Comparison of ENCODE assay signal across 8 mouse cellular contexts in genomic region chr6:108457063-108457405, GRCm38 (mm10).
DNase-seq lines count a peak whose midpoint lies in the region; ATAC-seq lines count a peak whose summit lies in the region.

No protein-coding gene starts in this region.

- ATAC-seq in heart, embryonic 15.5 days (replicated peaks; ENCODE audit: insufficient number of reproducible peaks, insufficient read depth, low FRiP score, low read depth): no peak; the same call in 1 of the 2 replicates
- ATAC-seq in limb, embryonic 11.5 days (ENCODE audit: insufficient number of reproducible peaks, low FRiP score, low TSS enrichment, low read depth): peak; percentile 48; the same call in 1 of the 2 replicates
- ATAC-seq in midbrain, embryonic 13.5 days: peak; percentile 75

- H3K4me1 ChIP-seq in heart, embryonic 15.5 days (replicated peaks): peaks cover 36% of the 10 kb centered on the region
- H3K4me1 ChIP-seq in limb, embryonic 11.5 days (ENCODE audit: control insufficient read depth, insufficient read depth, low read length): peaks cover 18% of the 10 kb centered on the region
- H3K4me1 ChIP-seq in midbrain, embryonic 13.5 days (replicated peaks): peaks cover 35% of the 10 kb centered on the region

- no peak overlapping the region for H3K4me3 ChIP-seq in heart, embryonic 15.5 days
- H3K4me3 ChIP-seq in limb, embryonic 11.5 days (ENCODE audit: low read depth, low read length): no peak overlapping the region
- H3K4me3 ChIP-seq in midbrain, embryonic 13.5 days (replicated peaks): no peak overlapping the region

- H3K4me2 ChIP-seq in heart, embryonic 15.5 days: peak overlapping the region; percentile 57
- no peak overlapping the region for H3K4me2 ChIP-seq in limb, embryonic 11.5 days (ENCODE audit: low read depth, severe bottlenecking)
- peak overlapping the region; percentile 48 for H3K4me2 ChIP-seq in midbrain, embryonic 13.5 days (replicated peaks)

- peak overlapping the region; percentile 36; the same call in 1 of the 2 replicates for H3K9ac ChIP-seq in heart, embryonic 15.5 days
- no peak overlapping the region for H3K9ac ChIP-seq in limb, embryonic 11.5 days (ENCODE audit: low read length)
- H3K9ac ChIP-seq in midbrain, embryonic 13.5 days (replicated peaks): no peak overlapping the region

- H3K9me3 ChIP-seq in heart, embryonic 15.5 days (replicated peaks): no peaks in the 10 kb centered on the region
- no peaks in the 10 kb centered on the region for H3K9me3 ChIP-seq in limb, embryonic 11.5 days (ENCODE audit: control insufficient read depth, low read length)
- no peaks in the 10 kb centered on the region for H3K9me3 ChIP-seq in midbrain, embryonic 13.5 days

- H3K36me3 ChIP-seq in heart, embryonic 15.5 days: no peaks in the 10 kb centered on the region
- no peaks in the 10 kb centered on the region for H3K36me3 ChIP-seq in limb, embryonic 11.5 days (ENCODE audit: control insufficient read depth, insufficient read depth, low read length)
- H3K36me3 ChIP-seq in midbrain, embryonic 13.5 days: no peaks in the 10 kb centered on the region

- DNase-seq in kidney, adult 18-20 months: peak; percentile 58
- no peak for DNase-seq in kidney, adult 9 months
- DNase-seq in cerebellum, postnatal 25 days: peak; percentile 73 to 74
- peak; percentile 47 for DNase-seq in limb, embryonic 11.5 days (ENCODE audit: low spot score)
- DNase-seq in adrenal gland, postnatal 4 days (ENCODE audit: low spot score in 2 of 2): no peak
- no peak for DNase-seq in gastrocnemius, adult 8-10 months (ENCODE audit: low spot score in 2 of 2)

- WGBS in heart, embryonic 15.5 days: 16% methylated on average over 5 of the region's 5 CpGs
- WGBS in limb, embryonic 11.5 days: 11% methylated on average over 5 of the region's 5 CpGs
- 10% methylated on average over 5 of the region's 5 CpGs for WGBS in midbrain, embryonic 13.5 days

- no peaks in the 10 kb centered on the region for H3K27me3 ChIP-seq in heart, embryonic 15.5 days
- H3K27me3 ChIP-seq in limb, embryonic 11.5 days (ENCODE audit: control insufficient read depth, insufficient read depth, low read length): no peaks in the 10 kb centered on the region
- H3K27me3 ChIP-seq in midbrain, embryonic 13.5 days: no peaks in the 10 kb centered on the region

- peak overlapping the region; percentile 88 for H3K27ac ChIP-seq in heart, embryonic 15.5 days
- H3K27ac ChIP-seq in limb, embryonic 11.5 days (replicated peaks; ENCODE audit: low read depth, low read length): peak overlapping the region; percentile 49; the same call in 1 of the 2 replicates
- H3K27ac ChIP-seq in midbrain, embryonic 13.5 days: no peak overlapping the region

Comparison
In these comparisons a context has a peak if more than half of its experiments do, and no peak if none do; other contexts are left out.
1. DNase-seq: peak in kidney, adult 18-20 months (single experiment), cerebellum, postnatal 25 days (2 of 2) and limb, embryonic 11.5 days (single experiment); none in kidney, adult 9 months (single experiment), adrenal gland, postnatal 4 days (0 of 2) and gastrocnemius, adult 8-10 months (0 of 2).